Mouse (Mus musculus) lung, postnatal 4 days (tissue): ENCODE data around the gene Rbm17.
A peak's percentile ranks its signal among the peaks of the same experiment; 100 is the strongest.
"Not testable (repeated sequence)": the region's sequence is repeated elsewhere in the genome, so short reads cannot be mapped to it uniquely, and the experiment has no call there.

Experiments
- DNase-seq, 2 experiments: peaks; one replicate each; pipeline ENCODE4 v3.0.0; 2021

Rbm17 gene

DNA sequence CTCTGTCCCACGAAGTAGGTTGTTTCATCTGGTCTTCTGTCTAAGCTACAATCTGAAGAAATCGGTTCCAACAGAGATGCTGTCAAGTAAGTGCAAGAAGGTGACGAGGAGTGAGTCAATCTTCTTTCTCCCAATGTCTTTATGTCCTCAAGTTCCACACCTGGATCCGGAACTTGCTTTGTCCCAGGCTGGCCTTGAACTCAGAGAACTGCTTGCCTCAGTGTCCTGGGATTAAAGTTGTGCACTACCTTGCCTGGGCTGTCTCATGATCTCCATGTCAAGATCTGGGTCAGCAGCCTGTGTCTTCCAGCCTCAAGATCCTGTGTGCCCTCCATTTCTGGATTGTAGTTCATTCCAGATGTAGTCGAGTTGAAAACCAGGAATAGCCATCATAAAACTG is at the start of gene Rbm17:
Gene Rbm17 (minus strand): TSS at position 101 of the 400 bp plus-strand sequence.
- DNase-seq, result no peak

DNA sequence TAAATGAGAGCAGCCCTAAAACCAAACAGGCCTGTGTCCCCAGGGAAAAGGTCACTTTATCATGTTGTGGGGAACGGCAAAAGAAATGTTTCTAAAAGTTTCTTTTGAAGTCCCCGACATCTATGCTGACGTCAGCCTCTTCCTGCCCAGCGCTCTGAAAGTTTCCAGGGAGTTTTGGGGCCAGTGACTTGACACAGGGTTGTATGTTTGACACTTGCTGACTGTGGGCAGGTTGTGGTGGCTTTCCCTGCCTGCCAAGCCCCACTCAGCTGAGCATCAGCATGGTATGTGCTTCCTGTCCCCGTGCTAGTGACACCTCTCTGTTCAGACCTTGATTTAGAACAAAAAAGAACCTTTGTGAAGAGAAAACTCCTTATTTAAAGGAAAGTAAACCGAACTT is 49.4 kb upstream of the Rbm17 start:
- no peak for DNase-seq

DNA sequence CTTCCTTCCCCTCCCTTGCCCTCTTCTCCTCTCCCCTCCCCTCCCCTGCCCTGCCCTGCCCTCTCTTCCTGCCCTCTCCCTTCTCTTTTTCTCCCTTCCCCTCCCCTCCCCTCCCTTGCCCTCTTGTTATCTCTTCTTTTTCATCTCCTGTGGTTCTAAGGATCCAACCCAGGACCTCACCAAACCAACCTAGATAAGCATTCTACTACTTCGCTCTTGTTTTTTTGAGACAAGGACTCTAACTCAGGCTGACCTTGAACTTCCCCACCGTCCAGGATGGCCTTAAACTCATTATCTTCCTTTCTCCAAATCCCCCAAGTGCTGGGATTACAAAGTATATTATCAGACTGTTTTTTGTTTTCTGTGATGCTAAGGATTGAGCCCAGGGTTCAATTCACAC is 48.8 kb upstream of the Rbm17 start:
- DNase-seq, result no peak

DNA sequence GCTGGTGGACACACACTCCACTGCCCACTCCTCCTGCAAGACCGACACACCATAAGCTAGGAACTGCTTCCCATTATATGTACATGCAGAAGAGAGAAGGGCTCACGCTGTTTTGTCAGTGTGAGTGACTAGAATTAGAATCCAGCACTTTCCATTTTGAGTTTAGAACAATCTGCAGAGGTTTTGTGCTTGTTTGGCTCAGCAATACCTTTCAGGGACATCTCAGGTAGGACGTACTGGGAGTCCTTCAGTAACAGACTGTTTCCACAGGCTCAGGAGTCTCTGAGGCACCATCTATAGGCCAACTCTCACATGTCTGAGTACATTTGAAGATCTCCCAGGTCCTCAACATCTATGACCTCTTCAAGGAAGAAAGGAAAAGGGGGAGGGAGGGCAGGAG is 48.2 kb upstream of the Rbm17 start:
- no peak for DNase-seq

DNA sequence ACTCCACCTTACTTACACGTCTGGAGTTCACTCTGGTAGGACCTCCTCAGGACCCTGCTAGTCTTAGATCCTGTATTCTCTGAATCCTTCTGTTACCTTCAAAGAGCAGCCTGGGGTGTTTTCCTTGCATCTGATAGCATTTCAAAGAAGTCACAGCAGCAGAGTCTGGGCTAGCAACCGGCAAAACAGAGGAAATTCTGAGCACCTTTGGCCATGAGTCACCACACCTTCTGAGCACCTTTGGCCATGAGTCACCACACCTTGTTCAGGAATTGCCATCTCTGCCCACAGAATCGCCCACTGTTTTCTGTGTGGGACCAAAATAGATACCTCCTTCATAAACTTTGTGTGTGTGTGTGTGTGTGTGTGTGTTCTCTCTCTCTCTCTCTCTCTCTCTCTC is 47.5 kb upstream of the Rbm17 start:
- DNase-seq, result no peak

DNA sequence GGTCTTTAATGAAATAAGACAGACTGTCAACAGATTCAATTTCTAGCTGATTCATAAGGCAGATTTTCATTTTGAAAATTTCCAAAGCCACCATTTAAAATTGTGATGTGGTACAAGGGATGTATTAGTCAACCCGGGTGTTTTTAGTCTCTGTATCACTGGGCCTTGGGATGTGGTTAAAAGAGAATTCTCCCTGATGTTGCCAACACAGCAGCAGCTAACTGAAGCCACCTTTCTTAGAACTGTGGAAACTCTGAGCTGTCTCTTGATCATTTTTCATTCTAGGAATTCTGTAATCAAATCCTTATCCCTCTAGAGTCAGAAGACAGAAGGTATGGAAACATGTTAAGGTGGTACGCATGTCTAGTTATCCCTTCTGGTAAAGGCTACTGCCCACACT is 41.3 kb upstream of the Rbm17 start:
- DNase-seq, result no peak

DNA sequence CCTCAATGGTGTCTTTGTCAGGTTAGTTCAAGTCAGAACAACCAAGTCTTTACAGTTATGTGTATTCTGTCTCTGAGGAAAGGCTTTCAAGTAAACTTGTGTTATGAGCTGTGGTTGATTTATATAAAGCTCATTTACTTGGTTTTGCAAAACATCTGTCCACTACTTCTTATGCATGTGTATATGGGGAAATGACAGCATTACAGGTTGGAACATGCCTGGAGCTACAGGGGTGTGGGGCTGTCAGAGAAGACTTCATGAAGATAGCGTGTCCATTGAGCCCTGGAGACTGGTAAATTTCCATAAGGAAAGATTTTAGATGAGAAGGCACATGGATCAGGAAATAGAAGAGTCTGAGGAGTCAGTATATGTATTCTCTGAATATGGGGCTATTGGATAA is 40.1 kb upstream of the Rbm17 start:
- DNase-seq, result no peak

DNA sequence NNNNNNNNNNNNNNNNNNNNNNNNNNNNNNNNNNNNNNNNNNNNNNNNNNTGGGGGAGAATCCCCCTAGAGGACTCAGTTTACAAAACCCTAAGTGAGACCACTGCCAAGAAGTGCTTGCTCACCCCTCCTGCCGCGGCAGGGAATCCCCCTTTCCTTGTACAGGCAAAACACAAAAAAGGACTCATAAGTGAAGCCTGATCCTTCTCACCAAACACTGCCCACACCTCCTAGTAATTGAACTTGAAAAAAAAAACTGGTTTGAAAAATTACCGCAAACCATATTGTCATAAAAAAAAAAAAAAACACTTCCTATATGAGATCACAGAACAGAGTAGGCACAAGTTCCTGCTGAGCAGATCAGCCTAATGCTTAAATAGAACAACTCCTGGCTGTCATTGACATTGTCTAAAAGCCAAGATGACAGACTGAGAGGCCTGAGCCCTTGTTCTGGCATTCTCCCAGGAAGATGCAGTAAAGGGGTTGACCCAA is 38.5 kb upstream of the Rbm17 start, which contains the start of gene Il2ra:
Gene Il2ra (plus strand): TSS at position 357 of the 491 bp plus-strand sequence.
- DNase-seq, result no peak

DNA sequence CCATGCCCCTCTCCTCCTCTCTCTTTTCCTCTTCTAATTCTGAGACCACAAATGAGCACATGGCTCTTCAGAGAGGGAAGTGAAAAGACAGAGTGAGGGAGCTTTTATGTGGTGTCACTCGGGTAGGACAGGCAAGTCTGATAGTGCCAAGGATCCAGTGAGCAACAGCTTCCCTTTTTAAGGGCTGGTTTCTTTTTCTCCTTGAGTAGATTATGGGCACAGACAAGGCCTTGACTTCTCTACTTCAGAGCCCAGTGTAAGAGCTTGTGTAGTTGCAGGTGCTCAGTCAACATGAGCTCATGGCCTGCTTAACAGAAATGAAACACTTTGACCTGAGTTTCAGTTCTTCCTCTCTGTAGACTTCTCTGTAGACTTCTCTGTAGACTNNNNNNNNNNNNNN is 33.2 kb upstream of the Rbm17 start:
- no peak for DNase-seq

DNA sequence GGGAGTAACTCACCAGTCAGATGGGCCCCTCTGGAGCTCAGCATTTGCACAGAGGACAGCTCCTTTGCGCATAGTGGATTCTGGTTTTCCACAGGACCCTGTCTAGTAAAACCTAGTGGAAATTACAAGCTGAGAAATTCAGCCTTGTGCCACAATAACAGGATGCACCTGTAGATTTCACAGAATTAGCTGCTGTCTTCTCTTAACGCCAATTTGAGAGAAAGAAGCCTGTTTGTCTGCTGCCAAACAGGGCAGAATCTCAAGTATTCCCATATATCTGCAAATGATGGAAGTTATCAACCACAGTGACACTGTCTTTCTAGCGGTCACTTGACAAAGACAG is 32.2 kb upstream of the Rbm17 start:
- DNase-seq, result no peak

DNA sequence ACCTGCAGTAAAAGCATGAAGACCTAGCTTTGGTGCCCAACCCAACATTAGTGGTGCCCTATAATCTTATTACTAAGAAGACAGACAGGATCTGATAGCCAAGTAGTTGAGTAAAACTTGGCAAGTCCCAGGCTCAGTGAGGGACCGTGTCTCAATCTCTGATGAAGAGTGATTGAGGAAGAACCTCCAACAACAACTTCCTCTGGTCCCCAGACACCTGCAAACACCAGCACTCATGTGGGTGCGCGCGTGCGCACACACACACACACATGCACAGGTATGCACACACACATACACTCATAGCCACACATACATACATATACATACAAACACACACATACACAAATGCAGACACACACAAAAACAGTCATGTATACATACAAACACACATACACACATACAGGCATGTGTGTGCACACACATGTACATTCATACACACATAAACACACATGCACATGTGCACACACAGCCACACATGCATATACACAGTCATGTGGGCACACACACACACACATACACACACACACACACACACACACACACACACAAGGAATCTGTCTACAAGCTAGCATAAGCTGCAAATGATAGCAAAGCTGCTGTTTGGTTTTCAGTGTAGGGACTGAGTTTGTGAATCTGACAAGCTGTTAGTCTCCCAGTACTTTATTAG is 31.7 kb upstream of the Rbm17 start:
- DNase-seq, result no peak

DNA sequence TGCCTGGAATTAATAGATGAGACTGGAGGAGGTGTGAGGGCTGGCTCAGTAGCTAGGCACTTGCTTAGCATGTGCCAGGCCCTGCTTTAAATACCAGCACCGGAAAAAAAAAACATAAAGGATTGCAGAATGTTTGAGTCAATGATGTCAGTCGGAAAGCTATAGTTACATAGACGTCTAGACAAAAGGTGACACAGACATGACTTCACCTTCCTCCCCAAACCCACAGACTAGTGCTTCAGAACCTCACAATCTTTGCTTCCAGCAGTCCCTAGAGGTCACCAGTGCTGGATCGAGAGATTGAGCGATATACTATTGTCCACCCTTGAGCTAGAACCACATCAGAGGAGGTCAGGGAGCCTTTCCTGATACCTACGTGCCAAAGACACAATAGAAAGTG is 31.1 kb upstream of the Rbm17 start:
- no peak for DNase-seq

DNA sequence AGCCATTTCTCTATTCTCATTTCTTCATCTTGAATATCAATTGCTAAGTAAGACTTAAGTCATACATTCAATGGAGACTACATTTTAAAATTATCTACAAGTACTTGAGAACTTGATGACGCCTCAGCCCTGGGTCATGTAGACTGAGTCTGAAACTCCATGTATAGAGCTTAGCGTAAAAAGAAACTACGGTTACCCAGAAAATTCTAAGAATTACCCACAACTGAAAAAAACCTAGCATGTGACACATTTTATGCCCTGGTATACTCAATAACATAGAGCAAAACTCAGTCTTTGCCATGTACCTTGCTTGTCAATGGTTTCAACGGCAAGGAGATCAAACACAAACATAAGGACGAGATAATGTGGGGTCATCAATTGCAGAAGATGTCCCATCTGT is 21.9 kb upstream of the Rbm17 start, which contains the start of gene Gm17490:
Gene Gm17490 (minus strand): TSS at position 375 of the 400 bp plus-strand sequence.
- DNase-seq, result no peak

DNA sequence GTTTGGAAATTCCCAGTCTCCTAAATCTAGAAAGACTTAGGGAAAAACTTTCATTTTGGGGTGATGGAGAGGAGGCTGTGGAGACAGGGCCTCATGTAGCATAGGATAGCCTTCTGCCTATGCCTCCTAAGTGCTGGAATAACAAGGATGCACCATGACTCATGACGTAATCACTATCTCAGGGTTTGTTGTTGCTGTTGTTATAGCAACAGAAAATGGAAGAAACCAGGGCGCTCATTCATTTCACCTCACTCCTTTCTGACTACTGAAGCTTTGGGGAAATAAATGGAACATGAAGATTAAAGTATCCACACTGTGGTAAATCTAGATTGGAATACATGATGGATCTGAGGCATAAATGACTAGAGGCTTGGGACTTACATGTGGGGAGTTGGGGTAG is 19.8 kb upstream of the Rbm17 start:
- DNase-seq, result no peak

DNA sequence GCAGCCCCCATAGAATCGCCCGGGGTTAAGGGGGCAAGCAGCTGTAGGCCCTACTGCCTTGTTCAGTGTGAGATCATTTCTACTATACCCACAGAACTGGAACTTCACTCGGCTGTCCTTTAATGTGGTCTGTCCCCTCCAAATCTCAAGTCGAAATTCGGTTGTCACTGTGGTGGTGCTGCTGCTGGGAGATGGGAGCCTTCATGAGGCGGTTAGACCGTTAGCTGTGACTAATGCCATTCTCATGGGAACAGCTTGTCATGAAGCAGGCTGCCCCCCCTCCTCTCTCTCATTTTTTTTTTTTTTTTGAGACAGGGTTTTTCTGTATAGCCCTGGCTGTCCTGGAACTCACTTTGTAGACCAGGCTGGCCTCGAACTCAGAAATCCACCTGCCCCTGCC is 19.2 kb upstream of the Rbm17 start:
- DNase-seq, result no peak

DNA sequence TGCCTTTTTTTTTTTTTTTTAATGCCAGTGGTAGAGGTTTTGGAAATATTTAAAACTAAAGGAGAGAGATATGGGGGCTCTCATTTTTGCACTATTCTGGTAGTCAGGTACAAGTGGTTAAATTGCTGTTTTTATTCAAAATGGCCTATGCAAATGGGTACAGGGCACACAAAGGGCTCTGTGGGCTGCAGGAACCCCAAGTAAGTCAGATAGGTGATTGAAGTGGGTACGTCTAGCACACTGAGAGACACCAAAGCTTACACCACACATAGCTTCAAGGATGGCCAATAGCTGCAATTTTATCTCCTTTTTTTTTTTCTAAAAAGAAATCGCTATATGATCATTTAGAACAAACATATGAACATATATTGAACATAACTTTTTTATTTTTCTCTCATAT is 15.6 kb upstream of the Rbm17 start:
- no peak for DNase-seq

DNA sequence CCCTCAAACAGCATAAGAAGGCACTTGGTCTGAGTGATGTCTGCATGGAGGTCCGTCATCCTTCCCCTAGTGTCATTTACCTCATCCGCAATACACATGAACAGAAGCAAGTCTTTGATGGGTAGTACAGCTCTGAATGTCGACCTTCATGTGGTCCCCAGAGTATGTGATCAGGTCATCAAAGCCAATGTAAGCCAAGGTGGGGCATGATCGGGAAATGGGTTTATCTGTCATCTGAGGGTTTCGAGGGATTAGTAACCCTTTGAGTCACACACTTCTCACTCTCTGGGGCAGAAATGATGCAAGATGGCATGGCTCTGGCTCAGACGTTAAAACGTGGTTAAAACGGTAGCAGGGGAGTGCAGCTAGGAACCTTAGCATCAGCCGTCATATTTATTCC is 12.9 kb upstream of the Rbm17 start:
- DNase-seq, result no peak

DNA sequence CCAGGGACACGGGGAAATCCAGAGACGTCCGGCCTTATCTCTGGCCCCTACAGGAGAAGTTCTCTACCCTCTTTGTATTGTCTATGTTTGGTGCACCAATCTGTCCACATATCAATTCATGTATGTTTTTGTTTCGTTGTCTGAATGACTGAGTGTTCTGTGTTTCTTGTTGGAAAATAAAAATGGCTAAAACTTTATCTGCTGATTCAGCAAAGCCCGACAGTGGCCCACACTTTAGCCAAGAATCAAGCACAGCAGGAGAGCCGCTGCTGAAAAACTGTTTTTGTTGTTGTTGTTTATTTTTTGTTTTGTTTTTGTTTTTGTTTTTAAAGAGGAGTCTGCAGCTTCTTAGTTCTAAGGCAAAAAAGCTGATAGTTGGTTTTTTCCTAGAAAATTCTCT is 9.0 kb upstream of the Rbm17 start:
- DNase-seq, result not testable (repeated sequence)

DNA sequence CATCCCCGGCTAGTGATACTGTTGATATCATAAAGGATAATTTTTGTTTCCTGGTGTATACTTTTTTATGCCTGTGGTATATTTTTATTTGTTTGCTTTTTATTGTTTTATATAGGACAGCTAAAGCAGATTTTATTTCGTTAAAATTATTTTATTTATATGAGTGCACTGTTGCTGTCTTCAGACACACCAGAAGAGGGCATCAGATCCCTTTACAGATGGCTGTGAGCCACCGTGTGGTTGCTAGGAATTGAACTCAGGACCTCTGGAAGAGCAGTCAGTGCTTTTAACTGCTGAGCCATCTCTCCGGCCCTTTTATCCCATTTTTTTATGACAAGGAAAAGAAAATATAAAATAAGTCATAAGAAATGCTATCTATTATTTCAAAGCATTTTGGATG is 2.8 kb upstream of the Rbm17 start:
- DNase-seq, result not testable (repeated sequence)

DNA sequence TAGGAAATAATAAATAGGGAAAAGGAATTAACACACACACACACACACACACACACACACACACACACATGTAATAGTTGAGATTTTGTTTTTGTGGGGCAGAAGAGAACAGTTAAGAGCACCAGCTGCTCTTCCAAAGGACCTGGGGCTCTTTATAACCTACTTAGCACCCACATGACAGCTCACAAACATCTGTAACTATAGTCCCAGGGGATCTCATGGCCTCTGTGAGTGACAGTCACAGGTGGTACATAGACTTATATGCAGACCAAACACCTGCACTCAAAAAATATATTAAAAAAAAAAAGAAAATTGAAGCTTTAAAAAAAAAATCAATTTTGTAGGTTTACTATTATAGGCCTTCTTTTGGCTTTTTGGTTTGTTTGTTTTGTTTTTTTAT is 958 bp upstream of the Rbm17 start:
- DNase-seq, result no peak

DNA sequence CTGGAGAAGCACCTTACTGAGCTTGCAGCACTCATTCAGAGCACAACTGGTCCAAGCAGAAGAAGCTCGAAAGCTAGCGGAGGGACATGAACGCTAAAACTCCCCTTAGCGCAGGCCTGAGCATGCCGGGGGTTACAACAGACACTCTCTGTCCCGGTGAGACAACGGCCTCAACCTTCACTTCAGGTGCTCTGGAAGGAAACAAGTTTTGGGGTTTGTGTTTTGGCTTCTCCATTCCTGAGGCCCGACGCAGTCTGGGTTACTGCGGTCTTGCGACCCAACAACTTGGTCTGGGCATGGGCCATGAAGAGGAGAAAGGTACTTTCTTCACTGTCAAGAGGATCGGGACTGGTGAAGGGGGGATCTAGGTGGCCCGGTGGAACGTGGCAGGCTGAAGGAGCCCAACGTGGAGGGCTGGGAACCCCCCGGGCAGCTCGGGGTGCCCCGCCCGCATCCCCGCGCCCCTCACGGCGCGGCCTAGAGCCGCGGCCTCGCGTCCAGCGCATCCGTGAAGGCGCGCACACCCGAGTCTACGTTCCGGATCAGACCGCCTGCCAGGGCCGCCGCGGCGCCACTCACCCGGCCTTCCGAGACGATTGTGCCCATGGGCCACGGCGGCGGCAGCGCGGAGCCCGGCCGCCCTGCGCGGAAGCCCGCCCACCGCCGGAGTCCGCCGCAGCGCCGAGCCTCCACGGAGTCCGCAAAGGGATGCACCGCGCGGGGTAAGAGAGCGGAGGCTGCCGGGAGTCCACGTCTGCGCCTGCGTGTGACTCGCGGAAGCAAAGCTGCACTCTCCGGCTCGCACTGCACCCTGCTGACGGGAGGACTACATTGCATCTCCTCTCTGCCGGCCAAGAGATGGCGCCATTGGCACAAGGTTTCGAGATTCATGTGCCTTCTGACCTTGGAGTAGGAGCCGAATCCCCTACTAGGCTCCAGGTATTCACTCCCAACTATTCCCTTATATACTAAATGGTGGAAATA is 1.2 kb downstream of the Rbm17 start:
- peak; percentile 94 to 96 for DNase-seq

DNA sequence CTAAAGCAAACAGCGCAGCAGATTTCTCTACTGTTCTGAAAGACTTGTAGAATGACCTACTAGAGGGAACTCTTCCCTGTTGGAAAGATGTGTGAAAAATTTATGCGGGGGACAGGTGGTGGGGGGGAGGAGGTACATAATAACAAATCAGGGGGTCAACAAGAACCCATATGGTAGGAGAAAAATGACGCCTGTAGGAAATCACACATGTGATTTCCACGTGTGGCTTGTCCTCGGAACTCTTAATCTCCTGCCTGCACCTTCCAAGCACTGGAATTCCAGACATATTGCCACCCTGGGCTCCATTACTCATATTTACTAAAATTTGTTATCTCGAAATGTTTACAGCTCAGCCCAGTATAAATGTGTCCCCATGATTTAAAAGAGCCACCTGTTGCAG is 2.2 kb downstream of the Rbm17 start:
- no peak for DNase-seq

DNA sequence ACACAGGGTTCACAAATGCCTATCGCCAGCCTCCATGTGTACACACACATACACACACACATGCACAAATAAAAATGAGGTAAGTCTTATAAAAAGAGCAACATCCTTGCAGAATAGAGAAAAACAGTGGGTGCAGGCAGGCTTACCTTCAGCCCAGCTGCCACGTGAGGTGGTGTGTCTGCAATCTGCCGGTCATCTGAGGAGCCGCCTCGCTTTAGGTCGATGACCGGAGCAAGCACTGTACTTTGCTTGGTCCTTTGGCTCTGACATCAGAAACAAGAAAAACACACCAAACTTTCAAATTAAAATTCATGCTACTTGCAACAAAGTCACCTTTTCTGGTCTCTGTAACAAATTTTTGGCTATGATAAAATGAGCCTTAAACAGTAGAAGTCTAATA is 6.0 kb downstream of the Rbm17 start:
- no peak for DNase-seq

DNA sequence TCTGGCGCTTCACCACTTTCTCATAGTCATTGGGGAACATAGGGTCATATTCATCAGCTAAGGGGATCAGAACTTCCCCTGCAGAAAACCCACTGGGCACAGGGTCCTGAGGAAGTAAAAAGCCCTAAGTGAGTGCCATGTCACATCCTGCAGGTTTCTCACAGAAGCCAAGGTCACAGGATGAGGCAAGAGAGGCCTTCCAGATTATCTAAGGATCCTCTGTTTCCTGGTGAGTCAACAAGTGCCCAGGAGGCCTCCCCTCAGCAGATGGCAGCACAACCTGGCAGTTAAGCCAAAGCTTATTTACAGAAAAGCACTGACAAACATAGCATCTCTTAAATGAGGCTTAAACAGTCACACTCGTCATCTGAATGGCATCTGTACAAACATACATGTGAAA is 7.3 kb downstream of the Rbm17 start:
- no peak for DNase-seq
